Mouse (Mus musculus) adrenal gland, postnatal 36 days (tissue): ENCODE measurements around the gene Arsg. TPM values are rescaled to one million over a fixed set of nuclear protein-coding genes. Genes with fewer than 3 reads are reported as not detected.

Experiments used
- DNase-seq, 2 experiments: peaks; one replicate each; pipeline ENCODE4 v3.0.0; 2021; ENCODE audit warnings: mixed read lengths in 1 of 2
- total RNA-seq, 2 experiments: library from RNA; stranded (reverse); gene quantifications; 2 replicates each; pipeline ENCODE4 v1.2.3; 2021

The Arsg gene
- total RNA-seq, 2 experiments from 2014 or later = 5.3 to 7.1 TPM

DNA sequence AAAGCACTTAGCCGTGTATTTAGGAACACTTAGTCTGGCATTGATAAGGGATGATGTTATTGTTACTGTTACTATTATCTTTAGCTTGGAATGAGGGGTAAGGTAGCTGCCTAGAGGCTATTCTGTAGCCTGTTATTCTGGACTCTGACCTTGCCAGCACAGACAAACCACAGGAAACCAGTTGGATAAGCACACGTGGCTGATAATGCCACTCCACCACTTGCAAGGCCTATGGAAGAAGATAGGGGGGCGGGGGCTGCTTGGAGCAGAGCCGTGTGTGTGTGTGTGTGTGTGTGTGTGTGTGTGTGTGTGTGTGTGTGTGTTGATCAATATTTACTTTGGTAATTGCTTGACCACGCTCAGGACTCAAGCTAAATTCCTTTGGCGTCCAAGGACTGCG, 72.1 kb downstream of the Arsg start:
- no peak for DNase-seq

DNA sequence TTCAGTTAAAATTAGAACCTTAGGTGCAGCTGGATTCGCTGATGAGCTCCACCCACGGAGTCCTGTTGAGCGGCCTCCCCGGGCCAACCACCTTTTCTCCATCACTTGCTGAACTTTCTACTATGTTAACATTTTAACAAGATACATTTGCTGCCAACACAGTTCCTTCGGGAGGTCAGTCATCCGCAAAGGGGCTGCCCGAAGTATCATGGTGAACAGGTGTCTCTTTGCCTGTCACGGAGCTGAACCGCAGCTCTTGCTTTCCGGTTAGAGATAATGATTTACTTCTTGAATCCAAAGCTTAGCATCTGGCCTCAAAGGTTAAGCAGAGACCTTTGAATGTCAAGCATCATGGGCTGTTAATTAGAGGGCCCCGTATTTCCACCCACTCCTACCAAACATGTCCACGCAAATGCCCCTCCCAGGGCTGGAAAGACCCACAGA, 72.5 kb downstream of the Arsg start:
- DNase-seq = no peak

- DNase-seq = no peak
Observed at GRCm38 (mm10) chr11:109546305-109547001, 73.3 kb downstream of the Arsg start.

GRCm38 (mm10) chr11:109547652-109548051, 74.5 kb downstream of the Arsg start:
- DNase-seq = no peak

DNA sequence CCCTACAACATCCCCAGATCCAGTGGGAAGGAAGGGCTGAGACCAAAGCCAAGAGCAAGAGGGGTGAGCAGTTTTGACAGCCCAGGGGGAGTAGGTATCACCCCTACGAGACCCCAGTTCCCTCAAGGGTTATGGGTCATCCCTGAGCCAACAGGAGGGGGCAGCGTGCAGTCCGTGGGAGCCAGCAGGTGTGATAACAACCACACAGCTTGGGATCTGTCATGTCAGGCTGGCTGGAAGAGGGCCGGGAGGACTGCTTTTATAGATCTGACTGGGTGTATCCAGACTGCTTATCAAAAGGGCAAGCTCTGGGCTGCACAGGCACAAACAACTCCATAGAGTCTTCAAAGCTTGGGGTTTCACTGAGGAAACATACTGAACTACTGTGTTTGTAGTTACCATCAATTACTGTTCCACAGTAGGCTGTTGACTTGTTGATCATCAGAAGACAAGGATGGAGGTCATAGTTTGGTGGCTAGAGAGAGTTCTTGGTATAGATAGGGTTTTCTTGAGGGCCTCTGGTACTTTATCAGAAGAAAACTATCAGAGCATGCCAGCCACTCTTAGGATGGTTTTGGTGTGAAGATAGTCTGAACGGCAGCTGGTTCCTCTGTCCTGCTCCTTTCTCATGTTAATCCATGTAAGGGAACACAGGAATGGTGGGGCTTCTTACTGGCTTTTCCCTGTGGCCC, 76.6 kb downstream of the Arsg start:
- no peak for DNase-seq

DNA sequence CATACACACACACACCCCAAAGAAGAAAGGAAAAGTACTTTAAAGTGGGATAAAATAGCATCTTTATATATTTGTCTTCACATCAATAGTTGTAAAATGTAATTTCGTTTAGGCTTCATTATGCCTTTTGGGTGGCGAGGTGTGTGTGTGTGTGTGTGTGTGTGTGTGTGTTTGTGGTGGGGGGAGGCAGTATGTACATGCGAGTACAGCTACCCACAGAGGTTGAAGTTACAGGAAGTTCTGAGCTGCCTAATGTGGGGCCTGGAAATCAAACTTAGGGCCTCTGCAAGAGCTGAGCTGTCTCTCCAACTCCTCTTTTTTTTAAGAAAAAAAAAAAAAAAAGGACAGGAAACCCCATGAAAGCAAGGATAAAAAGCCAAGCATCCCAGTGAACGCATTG, 80.7 kb downstream of the Arsg start:
- DNase-seq = no peak

DNA sequence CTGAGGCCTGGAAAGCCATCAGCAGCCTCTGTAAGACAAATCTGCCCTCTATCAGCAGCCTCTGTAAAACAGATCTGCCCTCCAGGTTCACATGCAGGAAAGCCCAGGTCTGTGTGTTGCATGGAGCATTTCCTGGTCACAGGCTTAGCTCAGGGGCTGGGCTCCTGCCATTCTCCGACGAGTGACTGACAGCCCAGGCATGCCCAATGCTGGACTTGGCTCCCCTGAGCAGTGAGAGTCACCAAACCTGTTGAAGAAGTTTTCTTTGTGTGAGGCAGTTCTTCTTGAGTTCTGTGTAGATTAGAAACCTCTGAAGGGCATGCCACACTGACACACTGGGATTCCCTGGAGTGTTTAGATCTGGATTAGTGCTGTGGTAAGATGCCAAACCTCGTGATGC, 81.3 kb downstream of the Arsg start:
- DNase-seq = no peak

DNA sequence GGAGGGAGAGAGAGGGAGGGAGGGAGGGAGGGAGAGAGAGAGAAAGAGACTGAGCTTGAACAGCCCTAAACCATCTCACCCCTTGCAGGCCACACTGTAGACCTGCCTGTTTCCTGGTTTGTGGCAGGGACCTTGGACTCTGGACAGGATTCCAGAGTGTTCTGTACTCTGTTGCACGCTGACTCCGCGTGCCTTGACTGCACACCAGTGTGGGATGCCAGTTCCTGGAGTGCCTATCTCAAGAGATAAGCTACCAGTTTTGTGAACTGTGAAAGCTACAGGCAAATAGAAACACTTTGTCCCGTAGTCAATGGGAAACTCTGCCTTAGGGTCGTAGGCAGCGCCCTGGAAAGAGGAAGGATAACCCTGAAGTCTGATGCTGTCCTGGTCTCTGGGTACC, 83.0 kb downstream of the Arsg start:
- DNase-seq = no peak

DNA sequence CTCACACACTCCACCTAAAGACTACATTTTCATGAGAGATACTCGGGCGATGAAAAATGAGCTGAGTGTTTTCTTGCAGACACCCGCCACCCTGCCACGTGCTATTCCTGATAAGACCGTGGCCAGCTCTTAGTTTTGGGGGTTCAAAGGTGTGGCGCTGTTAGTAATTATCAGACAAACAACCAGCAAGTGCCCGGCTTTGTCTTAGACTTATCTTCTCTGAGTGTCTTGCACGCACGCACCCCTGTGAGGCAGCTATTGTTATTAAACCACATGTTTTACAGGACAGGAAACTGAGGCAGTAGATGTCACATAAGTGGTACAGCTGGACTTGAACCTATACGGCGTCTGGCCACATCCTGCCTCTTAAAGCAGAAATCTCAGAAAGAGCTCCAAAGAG, 84.2 kb downstream of the Arsg start:
- DNase-seq = no peak

- no peak for DNase-seq
Observed at GRCm38 (mm10) chr11:109559241-109559640, 86.1 kb downstream of the Arsg start.

GRCm38 (mm10) chr11:109560793-109561257, 87.7 kb downstream of the Arsg start:
- DNase-seq = no peak

DNA sequence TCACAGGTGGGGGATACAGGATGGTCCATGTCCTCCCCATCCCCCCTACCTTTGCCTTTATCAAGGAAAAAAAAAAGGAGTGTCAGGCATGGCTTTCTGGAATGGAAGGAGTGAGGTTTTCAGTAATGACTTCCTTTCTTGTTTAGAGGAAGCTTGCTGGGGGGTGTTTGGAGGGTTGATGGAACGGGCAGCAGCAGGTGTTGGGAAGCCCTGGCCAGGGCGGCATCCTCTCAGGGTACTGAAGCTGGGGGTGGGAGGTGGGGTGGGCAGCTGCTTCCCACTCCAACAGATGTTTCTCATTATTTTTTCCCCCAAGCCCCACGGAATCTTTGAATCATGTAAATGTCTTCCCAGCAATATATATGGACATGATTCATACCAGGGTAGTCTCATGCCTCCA, 88.3 kb downstream of the Arsg start:
- no peak for DNase-seq

- no peak for DNase-seq
Observed at GRCm38 (mm10) chr11:109563708-109564107, 90.5 kb downstream of the Arsg start.

GRCm38 (mm10) chr11:109564466-109565214, 91.5 kb downstream of the Arsg start:
- no peak for DNase-seq

DNA sequence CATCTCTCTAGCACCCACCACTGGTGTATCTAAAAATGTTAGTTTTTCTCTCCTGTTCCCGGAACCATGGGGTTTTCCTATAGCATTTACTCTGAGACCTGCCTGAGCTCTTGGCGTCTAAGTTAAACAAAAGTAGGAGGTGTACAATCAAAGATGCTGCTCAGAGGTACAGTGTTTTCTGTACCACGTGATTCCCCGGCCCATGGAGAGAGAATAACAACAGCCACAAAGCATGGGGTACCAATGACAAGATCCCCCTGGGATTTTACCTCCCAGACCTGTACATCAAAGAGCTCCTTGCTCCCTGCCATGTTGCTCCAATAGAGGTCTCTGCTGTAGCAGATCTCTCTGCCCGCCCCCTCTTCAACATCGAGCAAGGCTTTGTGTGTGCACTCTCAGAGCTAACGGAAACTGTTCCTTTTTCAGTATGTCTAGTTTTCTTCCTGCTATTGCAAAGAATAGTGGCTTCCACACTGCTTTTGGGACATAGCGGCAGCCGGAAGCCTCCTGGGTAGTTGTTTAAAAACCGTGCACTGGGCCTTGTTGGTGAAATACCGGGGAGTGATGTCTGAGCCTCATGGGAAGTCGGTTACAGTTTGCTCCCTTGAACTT, 95.9 kb downstream of the Arsg start:
- no peak for DNase-seq

- DNase-seq = no peak
Observed at GRCm38 (mm10) chr11:109569809-109570208, 96.6 kb downstream of the Arsg start.

GRCm38 (mm10) chr11:109572051-109572450, 98.9 kb downstream of the Arsg start:
- no peak for DNase-seq

GRCm38 (mm10) chr11:109574604-109575003, 101.4 kb downstream of the Arsg start:
- no peak for DNase-seq

- no peak for DNase-seq
Observed at GRCm38 (mm10) chr11:109575832-109576231, 102.7 kb downstream of the Arsg start.

DNA sequence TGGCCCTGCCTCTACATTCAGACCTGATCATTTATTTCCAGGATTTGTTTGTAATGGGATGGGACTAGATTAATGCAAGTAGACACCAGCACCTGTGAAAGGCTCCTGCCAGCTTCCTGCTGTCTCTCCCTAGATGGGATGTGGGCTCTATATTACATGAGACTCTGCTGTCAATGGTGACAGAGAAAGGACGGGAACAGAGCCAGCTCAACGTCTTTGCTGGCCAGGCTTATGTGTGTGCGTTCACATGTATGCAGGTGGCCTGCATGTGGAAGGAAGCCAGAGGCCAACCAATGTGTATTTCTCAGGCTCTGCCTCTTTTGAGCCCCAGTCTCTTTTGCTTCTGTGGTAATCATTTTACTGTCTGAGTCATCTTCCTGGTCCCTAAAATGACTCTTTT, 105.4 kb downstream of the Arsg start:
- DNase-seq = no peak

DNA sequence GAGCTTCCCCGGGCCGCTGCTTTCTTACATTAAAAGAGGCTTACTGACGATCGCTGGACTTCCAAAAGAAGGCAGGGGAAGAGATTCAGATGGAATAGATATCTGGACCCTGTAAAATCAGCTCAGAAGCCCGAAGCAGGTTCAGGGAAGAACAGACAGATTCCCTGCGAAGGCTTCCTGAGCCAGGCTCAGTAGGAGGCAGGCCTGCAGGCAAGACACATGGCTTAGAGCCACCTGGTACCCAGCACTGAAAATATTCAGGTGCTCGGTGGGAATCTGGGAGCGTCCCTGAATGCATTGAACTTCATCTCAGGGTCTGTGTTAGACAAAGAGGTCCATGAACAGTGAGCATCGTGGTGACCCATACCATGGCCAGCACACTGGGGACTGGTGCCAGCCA, 106.8 kb downstream of the Arsg start:
- no peak for DNase-seq

DNA sequence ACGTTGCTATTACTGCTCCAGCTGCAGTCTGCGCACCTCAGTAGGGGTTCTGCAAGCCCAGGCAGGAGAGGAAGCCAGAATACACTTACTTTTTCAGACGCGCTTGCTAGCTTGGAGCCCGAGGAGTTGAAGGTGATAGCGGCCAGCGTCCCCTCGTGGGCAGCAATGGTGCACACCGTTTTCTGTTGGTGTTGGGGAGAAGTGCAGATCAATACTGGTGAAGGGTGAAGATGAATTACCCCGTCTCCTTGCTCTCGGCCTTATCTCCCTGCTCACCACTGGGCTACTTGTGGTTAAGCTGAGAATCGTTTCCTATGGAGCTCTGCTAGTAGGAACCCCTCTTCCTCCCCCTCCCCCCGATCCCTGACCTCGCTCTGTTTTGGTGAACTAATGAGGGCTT, 110.8 kb downstream of the Arsg start:
- DNase-seq = no peak
